Mouse (Mus musculus): Measurements from ENCODE around the gene Ttc32. TPM values are rescaled to one million over a fixed set of nuclear protein-coding genes. Genes with fewer than 3 reads are reported as not detected.

Gene Ttc32
- polyA plus RNA-seq, 1 experiment = 21.3 TPM

DNA sequence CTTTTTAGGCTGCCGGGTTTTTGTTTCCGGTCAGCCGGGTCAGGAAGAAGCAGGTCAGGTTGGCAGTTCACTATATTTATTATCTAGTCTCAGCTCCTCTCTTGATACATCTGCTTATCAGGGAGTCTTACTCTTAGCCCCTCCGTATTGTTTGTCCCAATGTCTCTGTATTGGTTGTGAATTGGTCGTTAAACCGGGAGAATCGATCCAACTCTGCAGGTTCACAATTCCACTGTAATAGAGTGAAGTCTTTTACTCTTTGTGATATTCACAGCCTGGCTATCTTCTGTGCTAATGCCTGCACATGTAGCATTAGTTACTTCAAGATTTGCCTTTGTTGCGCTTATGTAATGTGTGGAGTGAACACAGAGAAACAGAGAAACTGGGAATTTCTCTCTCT, 1.4 kb downstream of the Ttc32 start:
- no peak overlapping the region for H3K4me3 ChIP-seq (ENCODE audit: insufficient read depth, low read depth, low read length)
- no peaks in the 10 kb centered on the region for H3K4me1 ChIP-seq (ENCODE audit: control insufficient read depth, insufficient read depth, insufficient read length, low read length)
- H3K27ac ChIP-seq (replicated peaks; ENCODE audit: low read depth, low read length) = no peak overlapping the region

GRCm38 (mm10) chr12:9033140-9033539, 3.3 kb downstream of the Ttc32 start:
- H3K27ac ChIP-seq (replicated peaks; ENCODE audit: low read depth, low read length) = no peak overlapping the region
- H3K4me3 ChIP-seq (ENCODE audit: insufficient read depth, low read depth, low read length) = no peak overlapping the region
- no peaks in the 10 kb centered on the region for H3K4me1 ChIP-seq (ENCODE audit: control insufficient read depth, insufficient read depth, insufficient read length, low read length)

DNA sequence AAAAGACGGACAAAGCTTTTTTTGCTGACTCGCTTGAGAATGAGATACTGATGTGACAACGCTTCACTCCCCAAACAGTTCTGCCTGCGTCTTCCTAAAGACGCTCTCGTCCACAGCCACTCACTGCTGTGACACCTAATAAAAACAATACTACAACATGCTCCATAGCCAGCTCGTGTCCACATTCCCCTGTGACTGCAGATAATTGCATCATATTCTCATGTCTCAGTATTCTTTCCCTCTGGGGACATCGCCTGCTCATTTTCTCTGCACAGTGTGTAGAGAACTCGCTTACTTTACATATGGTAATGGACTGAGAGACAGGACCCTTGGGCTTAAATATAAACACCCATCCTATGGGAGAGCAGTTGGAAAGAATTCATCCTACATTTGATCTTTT, 6.6 kb downstream of the Ttc32 start:
- Histone ChIP-seq H3K27ac (replicated peaks; ENCODE audit: low read depth, low read length) (no peak overlapping the region), H3K4me3 (ENCODE audit: insufficient read depth, low read depth, low read length) (no peak overlapping the region), H3K4me1 (ENCODE audit: control insufficient read depth, insufficient read depth, insufficient read length, low read length) (no peaks in the 10 kb centered on the region)

DNA sequence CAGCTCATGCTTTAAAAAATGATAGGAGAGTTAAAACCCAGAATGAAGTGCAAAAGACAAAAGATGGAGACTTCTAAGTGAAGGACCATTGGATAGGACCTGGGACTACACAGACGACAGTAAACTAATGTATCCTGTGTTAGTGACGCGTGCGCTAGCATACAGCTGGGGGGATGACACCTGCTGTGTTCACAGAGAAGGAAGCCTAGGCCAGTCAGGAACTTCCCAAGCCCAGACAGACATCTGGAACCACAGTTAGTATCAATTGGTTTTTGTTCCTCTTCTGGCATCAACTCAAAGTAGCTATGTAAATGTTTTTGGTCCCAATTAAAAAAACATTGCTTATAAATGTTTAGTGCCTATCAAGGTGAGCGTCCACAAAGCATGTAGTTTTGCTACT, 10.4 kb downstream of the Ttc32 start:
- Histone ChIP-seq H3K4me3 (ENCODE audit: insufficient read depth, low read depth, low read length) (no peak overlapping the region), H3K4me1 (ENCODE audit: control insufficient read depth, insufficient read depth, insufficient read length, low read length) (no peaks in the 10 kb centered on the region), H3K27ac (replicated peaks; ENCODE audit: low read depth, low read length) (no peak overlapping the region)

- no peaks in the 10 kb centered on the region for H3K4me1 ChIP-seq (ENCODE audit: control insufficient read depth, insufficient read depth, insufficient read length, low read length)
Observed at GRCm38 (mm10) chr12:9040686-9041085, 10.9 kb downstream of the Ttc32 start.

DNA sequence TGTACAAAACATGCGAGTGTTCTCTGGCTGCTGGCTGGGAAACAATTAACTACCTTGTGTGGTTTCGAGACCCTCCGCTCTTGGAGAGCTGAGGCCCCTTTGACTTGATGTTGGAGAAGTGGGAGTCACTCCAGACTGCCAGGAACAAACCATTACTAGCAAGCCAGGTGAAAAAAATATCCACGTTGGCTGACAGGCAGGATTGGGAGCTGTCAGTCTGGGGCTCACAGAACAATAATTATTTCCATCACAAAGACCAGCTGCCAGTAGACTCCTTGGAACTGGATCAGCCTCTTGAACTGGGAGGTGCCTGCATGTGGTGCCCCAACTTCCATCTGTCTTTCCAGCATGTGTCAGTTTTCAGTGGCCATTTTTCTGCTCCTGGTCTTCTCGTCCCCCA, 12.5 kb downstream of the Ttc32 start:
- peaks cover 5% of the 10 kb centered on the region; the same call in 1 of the 2 replicates for H3K4me1 ChIP-seq (ENCODE audit: control insufficient read depth, insufficient read depth, insufficient read length, low read length)
- H3K4me3 ChIP-seq (ENCODE audit: insufficient read depth, low read depth, low read length) = no peak overlapping the region
- no peak overlapping the region for H3K27ac ChIP-seq (replicated peaks; ENCODE audit: low read depth, low read length)

More at GRCm38 (mm10) chr12:9040686-9041085, 10.9 kb downstream of the Ttc32 start:
- H3K27ac ChIP-seq (replicated peaks; ENCODE audit: low read depth, low read length) = no peak overlapping the region
- H3K4me3 ChIP-seq (ENCODE audit: insufficient read depth, low read depth, low read length) = no peak overlapping the region

DNA sequence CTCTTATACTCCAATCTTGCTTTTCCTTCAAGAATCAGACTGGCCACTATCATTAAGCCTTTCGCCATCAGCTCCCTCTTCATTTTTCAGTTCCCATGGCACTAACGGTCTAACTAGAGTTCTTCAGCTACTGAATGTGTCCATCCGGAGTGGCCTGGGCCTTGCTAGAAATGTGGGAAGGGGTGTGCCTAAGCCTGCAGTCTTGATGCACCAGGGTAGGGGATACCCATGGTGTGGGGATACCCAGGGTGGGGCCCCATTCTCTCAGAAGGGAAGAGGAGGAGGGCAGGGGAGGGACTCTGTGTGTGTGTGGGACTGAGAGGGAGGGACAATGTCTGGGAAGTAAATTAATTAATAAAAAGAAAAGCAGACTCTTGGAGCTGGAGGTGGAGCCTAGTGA, 13.0 kb downstream of the Ttc32 start:
- Histone ChIP-seq H3K27ac (replicated peaks; ENCODE audit: low read depth, low read length) (no peak overlapping the region), H3K4me1 (ENCODE audit: control insufficient read depth, insufficient read depth, insufficient read length, low read length) (peaks cover 8% of the 10 kb centered on the region; the same call in 1 of the 2 replicates), H3K4me3 (ENCODE audit: insufficient read depth, low read depth, low read length) (no peak overlapping the region)

GRCm38 (mm10) chr12:9044666-9045065, 14.9 kb downstream of the Ttc32 start:
- peaks cover 11% of the 10 kb centered on the region; the same call in 1 of the 2 replicates for H3K4me1 ChIP-seq (ENCODE audit: control insufficient read depth, insufficient read depth, insufficient read length, low read length)
- H3K27ac ChIP-seq (replicated peaks; ENCODE audit: low read depth, low read length) = no peak overlapping the region
- no peak overlapping the region for H3K4me3 ChIP-seq (ENCODE audit: insufficient read depth, low read depth, low read length)

DNA sequence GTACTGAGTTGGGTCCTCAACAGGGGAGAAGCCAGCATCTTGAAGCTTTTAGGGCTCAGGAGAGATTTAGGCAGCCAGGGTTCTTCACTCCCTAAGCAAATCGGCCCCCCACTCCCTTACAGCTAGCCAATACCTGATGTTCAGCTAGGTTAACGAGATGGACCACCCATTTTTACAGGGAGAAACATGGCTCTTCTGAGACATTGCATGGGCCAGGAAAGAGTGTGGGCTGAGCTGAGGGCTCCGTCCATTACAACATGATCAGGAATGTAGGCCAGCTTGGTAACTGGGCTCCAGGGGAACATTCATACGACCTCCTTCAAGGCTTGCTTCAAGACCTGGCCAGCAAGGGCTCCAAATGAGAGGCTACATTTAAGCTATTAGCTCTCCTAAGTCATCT, 16.9 kb downstream of the Ttc32 start:
- H3K27ac ChIP-seq (replicated peaks; ENCODE audit: low read depth, low read length) = no peak overlapping the region
- no peak overlapping the region for H3K4me3 ChIP-seq (ENCODE audit: insufficient read depth, low read depth, low read length)
- H3K4me1 ChIP-seq (ENCODE audit: control insufficient read depth, insufficient read depth, insufficient read length, low read length) = peaks cover 11% of the 10 kb centered on the region; the same call in 1 of the 2 replicates

DNA sequence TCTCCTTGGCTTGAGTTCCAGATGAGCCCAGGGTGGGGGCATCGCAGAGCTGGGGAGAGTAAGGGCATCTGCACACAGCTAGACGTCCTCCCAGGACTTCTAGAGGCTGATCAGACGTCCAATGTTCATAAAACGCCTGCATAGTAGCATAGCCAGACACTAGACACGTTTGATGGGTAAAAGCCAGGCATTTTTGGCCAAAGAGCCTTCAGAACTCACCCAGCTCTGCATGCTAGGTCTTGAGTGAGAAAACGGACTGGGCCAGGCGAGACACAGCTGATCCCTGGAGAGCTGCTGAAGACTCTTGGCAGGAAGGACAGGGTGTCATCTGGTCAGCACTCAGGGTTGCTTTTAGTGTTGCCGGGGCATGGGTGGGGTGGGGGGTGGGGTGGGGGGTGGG, 18.3 kb downstream of the Ttc32 start:
- peaks cover 11% of the 10 kb centered on the region; the same call in 1 of the 2 replicates for H3K4me1 ChIP-seq (ENCODE audit: control insufficient read depth, insufficient read depth, insufficient read length, low read length)
- no peak overlapping the region for H3K27ac ChIP-seq (replicated peaks; ENCODE audit: low read depth, low read length)
- no peak overlapping the region for H3K4me3 ChIP-seq (ENCODE audit: insufficient read depth, low read depth, low read length)

GRCm38 (mm10) chr12:9050824-9051223, 21.0 kb downstream of the Ttc32 start:
- peaks cover 11% of the 10 kb centered on the region for H3K4me1 ChIP-seq (ENCODE audit: control insufficient read depth, insufficient read depth, insufficient read length, low read length)
- no peak overlapping the region for H3K27ac ChIP-seq (replicated peaks; ENCODE audit: low read depth, low read length)
- H3K4me3 ChIP-seq (ENCODE audit: insufficient read depth, low read depth, low read length) = no peak overlapping the region

- Histone ChIP-seq H3K4me1 (ENCODE audit: control insufficient read depth, insufficient read depth, insufficient read length, low read length) (peaks cover 6% of the 10 kb centered on the region), H3K4me3 (ENCODE audit: insufficient read depth, low read depth, low read length) (no peak overlapping the region)
Observed at GRCm38 (mm10) chr12:9052075-9052829, 22.5 kb downstream of the Ttc32 start.

GRCm38 (mm10) chr12:9053345-9053744, 23.5 kb downstream of the Ttc32 start:
- H3K27ac ChIP-seq (replicated peaks; ENCODE audit: low read depth, low read length) = no peak overlapping the region; the same call in 1 of the 2 replicates
- H3K4me1 ChIP-seq (ENCODE audit: control insufficient read depth, insufficient read depth, insufficient read length, low read length) = no peaks in the 10 kb centered on the region; the same call in 1 of the 2 replicates
- H3K4me3 ChIP-seq (ENCODE audit: insufficient read depth, low read depth, low read length) = no peak overlapping the region

More at GRCm38 (mm10) chr12:9052075-9052829, 22.5 kb downstream of the Ttc32 start:
- H3K27ac ChIP-seq (replicated peaks; ENCODE audit: low read depth, low read length) = no peak overlapping the region

- H3K4me1 ChIP-seq (ENCODE audit: control insufficient read depth, insufficient read depth, insufficient read length, low read length) = no peaks in the 10 kb centered on the region; the same call in 1 of the 2 replicates
- 0 out of 2 replicates have a peak overlapping the region, but pooled peaks have one; percentile 33 for H3K27ac ChIP-seq (replicated peaks; ENCODE audit: low read depth, low read length)
- H3K4me3 ChIP-seq (ENCODE audit: insufficient read depth, low read depth, low read length) = no peak overlapping the region
Observed at GRCm38 (mm10) chr12:9054012-9054411, 24.2 kb downstream of the Ttc32 start.

- Histone ChIP-seq H3K4me1 (ENCODE audit: control insufficient read depth, insufficient read depth, insufficient read length, low read length) (no peaks in the 10 kb centered on the region; the same call in 1 of the 2 replicates), H3K4me3 (ENCODE audit: insufficient read depth, low read depth, low read length) (no peak overlapping the region), H3K27ac (replicated peaks; ENCODE audit: low read depth, low read length) (no peak overlapping the region)
Observed at GRCm38 (mm10) chr12:9055269-9055668, 25.5 kb downstream of the Ttc32 start.

- no peaks in the 10 kb centered on the region; the same call in 1 of the 2 replicates for H3K4me1 ChIP-seq (ENCODE audit: control insufficient read depth, insufficient read depth, insufficient read length, low read length)
- H3K27ac ChIP-seq (replicated peaks; ENCODE audit: low read depth, low read length) = 0 out of 2 replicates have a peak overlapping the region, but pooled peaks have one; percentile 19
- no peak overlapping the region for H3K4me3 ChIP-seq (ENCODE audit: insufficient read depth, low read depth, low read length)
Observed at GRCm38 (mm10) chr12:9059502-9059901, 29.7 kb downstream of the Ttc32 start.
